Mouse (Mus musculus) kidney, adult 2 months (tissue): ENCODE data around the gene Mapkapk2. TPM values are rescaled to one million over a fixed set of nuclear protein-coding genes. Genes with fewer than 3 reads are reported as not detected.

Experiments
- DNase-seq: peaks from one replicate; pipeline ENCODE4 v3.0.0; 2021
- H3K27ac ChIP-seq: fragments of 200-500 bp; 2 replicates; pipeline ENCODE4 v1.5.1; 2012; ENCODE audit warnings: low read depth, low read length, control low read depth, inconsistent platforms; ENCODE audit not compliant: insufficient read depth
- H3K27me3 ChIP-seq: fragments of 200-500 bp; replicated peaks from 2 replicates; pipeline ENCODE4 v1.6.1; 2012; ENCODE audit warnings: mild to moderate bottlenecking, moderate library complexity, low read length, inconsistent platforms; ENCODE audit not compliant: control insufficient read depth, insufficient read depth
- H3K36me3 ChIP-seq: fragments of 200-500 bp; 2 replicates; pipeline ENCODE4 v1.6.1; 2012; ENCODE audit warnings: mild to moderate bottlenecking, moderate library complexity, low read length, inconsistent platforms; ENCODE audit not compliant: control insufficient read depth, insufficient read depth
- H3K4me1 ChIP-seq: fragments of 200-500 bp; 2 replicates; pipeline ENCODE4 v1.6.1; 2011; ENCODE audit warnings: low read length; ENCODE audit not compliant: control insufficient read depth, insufficient read depth
- H3K4me3 ChIP-seq: fragments of 200-500 bp; 2 replicates; pipeline ENCODE4 v1.5.1; 2011; ENCODE audit warnings: mild to moderate bottlenecking, low read depth, low read length, control low read depth; ENCODE audit not compliant: insufficient read depth
- CTCF ChIP-seq: fragments of 200-500 bp; conservative IDR thresholded peaks from 2 replicates; pipeline ENCODE4 v1.5.1; 2011; ENCODE audit warnings: low read depth, mild to moderate bottlenecking, control low read depth, low read length, moderate library complexity, mixed read lengths; ENCODE audit not compliant: insufficient read depth, insufficient read length
- POLR2A ChIP-seq: fragments of 200-500 bp; IDR thresholded peaks from one replicate; pipeline ENCODE4 v1.6.1; 2011; ENCODE audit warnings: low read depth, low read length, control low read depth
- WGBS: fragments of 180-500 bp; shearing (Covaris S2); methylation state at CpG from one replicate; pipeline ENCODE4 v1.1.7; 2018; 5-methylcytosine and 5-hydroxymethylcytosine counted together
- polyA plus RNA-seq: library from polyadenylated mRNA; depleted of rRNA; stranded (reverse); fragments of >200 nt; gene quantifications from 2 replicates; pipeline ENCODE4 v1.2.3, GENCODE M21; 2012

Mapkapk2 gene
- polyA plus RNA-seq, 1 experiment, result 99.5 TPM

DNA sequence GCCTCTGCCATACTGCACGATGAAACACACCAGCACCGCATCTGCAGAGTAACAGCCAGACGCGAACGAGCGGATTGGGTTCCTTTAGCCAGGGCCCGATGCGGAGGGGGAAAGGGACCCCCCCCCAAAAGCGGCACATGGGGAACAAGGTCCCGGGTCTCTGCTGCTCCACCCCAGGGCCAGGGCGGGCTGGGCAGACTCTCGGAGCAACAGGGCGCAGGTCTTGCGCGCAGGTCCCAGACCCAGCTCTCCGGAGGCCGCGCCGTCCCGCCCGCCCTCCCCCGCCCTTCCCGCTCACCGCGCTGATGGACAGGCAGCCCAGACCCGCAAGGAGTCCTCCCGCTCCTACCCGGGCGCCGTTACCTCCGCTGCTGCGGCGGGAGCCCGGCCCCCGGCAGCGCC lies 40.1 kb upstream of the Mapkapk2 start:
- DNase-seq, result no peak
- H3K4me1 ChIP-seq, result no peaks in the 10 kb centered on the region; the same call in 1 of the 2 replicates
- H3K36me3 ChIP-seq, result no peaks in the 10 kb centered on the region
- peak overlapping the region; percentile 80 for H3K4me3 ChIP-seq
- TF ChIP-seq CTCF (no peak), POLR2A (no peak)
- no peaks in the 10 kb centered on the region for H3K27me3 ChIP-seq
- WGBS, result 4% methylated on average over 30 of the region's 36 CpGs
- no peak overlapping the region for H3K27ac ChIP-seq

GRCm38 (mm10) chr1:131137111-131137510 lies 39.5 kb upstream of the Mapkapk2 start:
- 59% methylated on average over 5 of the region's 5 CpGs for WGBS
- H3K4me3 ChIP-seq, result no peak overlapping the region

DNA sequence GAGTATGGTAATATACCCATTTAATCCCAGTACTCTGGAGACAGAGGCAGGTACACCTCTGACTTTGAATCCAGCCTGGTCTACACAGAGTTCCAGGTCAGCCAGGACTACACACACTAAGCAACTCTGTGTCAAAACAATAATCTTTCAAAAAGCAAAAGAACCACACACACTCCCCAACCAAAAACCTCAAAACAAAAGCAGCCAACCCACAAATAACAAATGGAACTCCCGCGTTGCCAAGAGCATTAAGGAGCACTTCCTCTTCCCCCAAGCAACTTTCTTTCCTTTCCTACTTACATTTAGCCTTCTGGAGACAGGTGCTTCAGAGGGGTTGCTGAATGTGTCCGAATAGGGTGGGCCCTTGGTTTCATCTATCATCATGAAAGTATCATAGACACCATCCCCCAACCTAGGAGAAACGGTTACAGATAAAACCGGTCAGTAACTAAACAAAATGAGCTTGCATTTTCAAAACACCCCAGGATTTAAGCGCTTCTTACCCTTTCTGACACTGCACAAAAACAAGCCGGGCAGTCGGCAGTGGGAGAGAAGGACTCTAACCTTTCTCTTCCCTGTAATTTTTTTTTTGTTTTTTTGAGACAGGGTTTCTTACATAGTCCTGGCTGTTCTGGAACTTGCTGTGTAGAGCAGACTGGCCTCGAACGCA lies 38.5 kb upstream of the Mapkapk2 start:
- DNase-seq, result no peak
- TF ChIP-seq POLR2A (no peak), CTCF (no peak)
- Histone ChIP-seq H3K4me1 (no peaks in the 10 kb centered on the region; the same call in 1 of the 2 replicates), H3K27me3 (no peaks in the 10 kb centered on the region), H3K36me3 (no peaks in the 10 kb centered on the region), H3K27ac (no peak overlapping the region), H3K4me3 (no peak overlapping the region)
- 73% methylated on average over 10 of the region's 10 CpGs for WGBS

More at GRCm38 (mm10) chr1:131137111-131137510, 39.5 kb upstream of the Mapkapk2 start:
- no peaks in the 10 kb centered on the region; the same call in 1 of the 2 replicates for H3K4me1 ChIP-seq
- H3K36me3 ChIP-seq, result no peaks in the 10 kb centered on the region
- DNase-seq, result no peak
- TF ChIP-seq CTCF, result no peak
- TF ChIP-seq POLR2A, result no peak
- no peaks in the 10 kb centered on the region for H3K27me3 ChIP-seq
- no peak overlapping the region for H3K27ac ChIP-seq

- TF ChIP-seq POLR2A (no peak), CTCF (no peak)
- WGBS, result 38% methylated on average over 8 of the region's 8 CpGs
- no peak overlapping the region for H3K27ac ChIP-seq
- no peaks in the 10 kb centered on the region; the same call in 1 of the 2 replicates for H3K4me1 ChIP-seq
- DNase-seq, result peak; percentile 78
- H3K27me3 ChIP-seq, result no peaks in the 10 kb centered on the region
- H3K4me3 ChIP-seq, result no peak overlapping the region
- no peaks in the 10 kb centered on the region for H3K36me3 ChIP-seq
Observed at GRCm38 (mm10) chr1:131134942-131135522, 37.4 kb upstream of the Mapkapk2 start.

DNA sequence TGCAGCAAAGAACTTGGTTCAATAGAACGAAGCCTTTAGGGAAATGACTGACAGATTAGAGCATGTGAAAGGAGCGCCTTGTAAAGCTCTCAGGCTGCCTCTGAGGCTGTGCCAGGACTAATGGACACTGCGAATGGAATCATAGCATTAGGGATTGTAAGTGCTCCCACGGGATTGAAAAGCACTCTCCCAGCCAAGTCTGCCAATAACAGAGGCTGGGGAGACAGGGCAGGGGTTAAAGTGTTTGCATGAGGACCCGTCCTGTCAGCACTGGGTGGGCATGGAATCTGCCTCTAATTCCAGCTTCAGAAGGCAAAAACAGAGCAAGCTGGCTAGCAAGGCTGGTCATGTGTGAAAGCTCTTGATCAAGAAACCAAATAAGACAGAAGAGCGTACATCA lies 36.6 kb upstream of the Mapkapk2 start:
- 62% methylated on average over 6 of the region's 6 CpGs for WGBS
- no peak overlapping the region for H3K4me3 ChIP-seq
- DNase-seq, result no peak
- no peaks in the 10 kb centered on the region for H3K27me3 ChIP-seq
- no peaks in the 10 kb centered on the region; the same call in 1 of the 2 replicates for H3K4me1 ChIP-seq
- H3K27ac ChIP-seq, result no peak overlapping the region
- TF ChIP-seq CTCF, result no peak
- no peak for TF ChIP-seq POLR2A
- no peaks in the 10 kb centered on the region for H3K36me3 ChIP-seq

- Histone ChIP-seq H3K4me3 (no peak overlapping the region), H3K27ac (no peak overlapping the region), H3K27me3 (no peaks in the 10 kb centered on the region), H3K4me1 (no peaks in the 10 kb centered on the region), H3K36me3 (no peaks in the 10 kb centered on the region)
- WGBS, result 65% methylated on average over 11 of the region's 11 CpGs
- TF ChIP-seq CTCF, result no peak
- TF ChIP-seq POLR2A, result no peak
- DNase-seq, result peak; percentile 20
Observed at GRCm38 (mm10) chr1:131125987-131126744, 28.5 kb upstream of the Mapkapk2 start.
